Mouse (Mus musculus): ENCODE results near the gene Capn15. TPM values are rescaled to one million over a fixed set of nuclear protein-coding genes. Genes with fewer than 3 reads are reported as not detected.

The Capn15 gene
- 1 to 10 TPM; 5.2 to 7.1 TPM for polyA plus RNA-seq (2017; shearing (Covaris generic))

- peak; percentile 99 for ATAC-seq
These were observed at the start of gene Capn15 for GRCm38 (mm10) chr17:25985306-25986294. Gene Capn15, minus strand, starts transcription at chr17:25985796.

- no peak for ATAC-seq
These were observed 46.4 kb upstream of the Capn15 start for GRCm38 (mm10) chr17:26032037-26032436.

- no peak for ATAC-seq
These were observed 46.0 kb upstream of the Capn15 start for GRCm38 (mm10) chr17:26031583-26031982.

GRCm38 (mm10) chr17:26028261-26028660 is 42.7 kb upstream of the Capn15 start:
- ATAC-seq = no peak

GRCm38 (mm10) chr17:26024674-26025073 is 39.1 kb upstream of the Capn15 start:
- no peak for ATAC-seq

- no peak for ATAC-seq
These were observed 38.4 kb upstream of the Capn15 start for GRCm38 (mm10) chr17:26023966-26024365.

- ATAC-seq = no peak
These were observed 37.6 kb upstream of the Capn15 start for GRCm38 (mm10) chr17:26023181-26023580.

- no peak for ATAC-seq
These were observed 36.2 kb upstream of the Capn15 start for GRCm38 (mm10) chr17:26021728-26022341.

- no peak for ATAC-seq
These were observed 35.3 kb upstream of the Capn15 start for GRCm38 (mm10) chr17:26020848-26021347.

GRCm38 (mm10) chr17:26018388-26018787 is 32.8 kb upstream of the Capn15 start:
- no peak for ATAC-seq

- ATAC-seq = no peak
These were observed 32.4 kb upstream of the Capn15 start for GRCm38 (mm10) chr17:26017949-26018348.

- ATAC-seq = no peak
These were observed 31.4 kb upstream of the Capn15 start for GRCm38 (mm10) chr17:26017021-26017420.

- no peak for ATAC-seq
These were observed 28.1 kb upstream of the Capn15 start for GRCm38 (mm10) chr17:26013711-26014110.

- peak; percentile 77 for ATAC-seq
These were observed 26.4 kb upstream of the Capn15 start for GRCm38 (mm10) chr17:26011841-26012460.

- peak; percentile 62 for ATAC-seq
These were observed 23.9 kb upstream of the Capn15 start for GRCm38 (mm10) chr17:26009540-26009939.

- no peak for ATAC-seq
These were observed 23.2 kb upstream of the Capn15 start for GRCm38 (mm10) chr17:26008787-26009186.

- no peak for ATAC-seq
These were observed 22.7 kb upstream of the Capn15 start for GRCm38 (mm10) chr17:26008331-26008730.

- no peak for ATAC-seq
These were observed 22.1 kb upstream of the Capn15 start for GRCm38 (mm10) chr17:26007646-26008045.

- ATAC-seq = no peak
These were observed 20.3 kb upstream of the Capn15 start for GRCm38 (mm10) chr17:26005731-26006450.

- no peak for ATAC-seq
These were observed 19.1 kb upstream of the Capn15 start for GRCm38 (mm10) chr17:26004711-26005110.

GRCm38 (mm10) chr17:26003864-26004263 is 18.3 kb upstream of the Capn15 start:
- no peak for ATAC-seq

GRCm38 (mm10) chr17:25998425-25998824 is 12.8 kb upstream of the Capn15 start:
- no peak for ATAC-seq

Measured in activated CD4-positive, CD25-positive, alpha-beta regulatory T cell, adult 4 months (primary cell).